Mouse (Mus musculus) intestine, postnatal 0 days (tissue): ENCODE measurements at regions not wholly inside any gene's neighbourhood (a gene's known extent, or its start where the extent isn't known, plus 50 kb on each side); places are given as distances from the start of the nearest gene placed in this dataset. TPM values are rescaled to one million over a fixed set of nuclear protein-coding genes. Genes with fewer than 3 reads are reported as not detected.

Experiments used
- ATAC-seq: fragments of 200-750 bp; cut with Nextera tagmentation; 2 replicates; pipeline ENCODE4 v1.8.0; 2017; ENCODE audit warnings: mild to moderate bottlenecking, moderate TSS enrichment, moderate library complexity
- H3K27ac ChIP-seq: fragments of 300-500 bp; sonication (generic); 2 replicates; pipeline ENCODE4 v1.5.1; 2014; ENCODE audit warnings: mild to moderate bottlenecking, low read depth, low read length, moderate library complexity
- H3K27me3 ChIP-seq: fragments of 300-500 bp; sonication (generic); replicated peaks from 2 replicates; pipeline ENCODE4 v1.6.1; 2014; ENCODE audit warnings: low read length, mixed read lengths; ENCODE audit not compliant: control insufficient read depth, insufficient read depth
- H3K36me3 ChIP-seq: fragments of 300-500 bp; sonication (generic); 2 replicates; pipeline ENCODE4 v1.6.1; 2014; ENCODE audit warnings: mild to moderate bottlenecking, moderate library complexity; ENCODE audit not compliant: control insufficient read depth, insufficient read depth
- H3K4me1 ChIP-seq: fragments of 300-500 bp; sonication (generic); replicated peaks from 2 replicates; pipeline ENCODE4 v1.6.1; 2014; ENCODE audit warnings: antibody characterized with exemption, low read length, mixed read lengths; ENCODE audit not compliant: control insufficient read depth, insufficient read depth
- H3K4me2 ChIP-seq: fragments of 300-500 bp; sonication (generic); replicated peaks from 2 replicates; pipeline ENCODE4 v1.6.1; 2014; ENCODE audit warnings: low read depth, mild to moderate bottlenecking, moderate library complexity
- H3K4me3 ChIP-seq: fragments of 300-500 bp; sonication (generic); 2 replicates; pipeline ENCODE4 v1.5.1; 2014; ENCODE audit warnings: low read depth, low read length
- H3K9ac ChIP-seq: fragments of 300-500 bp; sonication (generic); 2 replicates; pipeline ENCODE4 v1.6.1; 2014; ENCODE audit warnings: mild to moderate bottlenecking, low read depth, low read length
- H3K9me3 ChIP-seq: fragments of 300-500 bp; sonication (generic); 2 replicates; pipeline ENCODE4 v1.6.1; 2016; ENCODE audit warnings: mixed run types; ENCODE audit not compliant: control insufficient read depth
- CTCF ChIP-seq: sonication (generic); IDR thresholded peaks from 2 replicates; pipeline ENCODE4 v1.5.1; 2016; ENCODE audit warnings: low read depth, mild to moderate bottlenecking, control low read depth, antibody characterized with exemption, moderate library complexity
- WGBS: fragments of 180-500 bp; shearing (Covaris S2); extraction: QIAGEN DNeasy Blood & Tissue Kit; methylation state at CpG from one replicate; pipeline ENCODE4 v1.1.7; 2014; 5-methylcytosine and 5-hydroxymethylcytosine counted together
- microRNA-seq: library from miRNA; unstranded; fragments of <30 nt; microRNA quantifications from one replicate; pipeline ENCODE4, GENCODE M21; 2016

- Histone ChIP-seq H3K9me3 (no peaks in the 10 kb centered on the region), H3K9ac (no peak overlapping the region), H3K4me1 (no peaks in the 10 kb centered on the region), H3K27ac (no peak overlapping the region), H3K4me3 (no peak overlapping the region), H3K27me3 (no peaks in the 10 kb centered on the region), H3K4me2 (no peak overlapping the region), H3K36me3 (no peaks in the 10 kb centered on the region)
- no peak for TF ChIP-seq CTCF
- WGBS = 70% methylated on average over 2 of the region's 2 CpGs
- no peak for ATAC-seq
Measured at GRCm38 (mm10) chr7:77786801-77787200, 951.0 kb downstream of the Ntrk3 start.

DNA sequence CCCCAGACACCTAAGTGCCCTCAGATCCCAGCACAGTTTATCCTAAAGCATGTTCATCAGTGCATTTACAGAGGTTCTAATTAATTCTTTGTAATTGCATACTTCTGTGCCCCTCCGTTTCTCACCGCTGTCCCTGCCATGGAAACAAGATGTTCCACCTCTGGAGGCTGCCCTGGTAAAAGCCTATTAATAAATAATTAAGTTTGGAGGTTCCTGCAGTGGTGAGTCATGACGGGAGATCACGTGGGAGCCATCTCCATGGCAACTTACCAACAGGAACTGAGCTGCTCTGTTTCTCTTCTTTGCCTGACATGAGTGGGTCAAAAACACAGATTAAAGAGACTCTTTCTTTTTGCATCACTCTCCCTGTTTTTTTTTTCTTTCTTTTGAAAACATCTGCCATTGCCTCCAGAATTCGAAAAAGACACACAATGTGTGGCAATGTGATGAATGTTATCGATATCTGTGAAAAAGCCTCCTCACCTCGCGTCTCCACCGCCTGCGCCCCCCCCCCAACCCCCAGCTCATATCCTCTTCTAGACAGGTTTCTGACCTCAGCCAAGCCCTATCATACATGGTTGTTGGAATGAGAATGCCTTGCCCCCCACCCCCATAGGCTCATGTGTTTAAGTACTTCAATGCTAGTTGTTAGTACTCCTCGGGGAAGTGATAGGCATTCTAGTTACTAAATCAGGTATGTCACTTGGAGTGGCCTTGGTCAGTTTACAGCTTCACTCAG is 965.9 kb downstream of the Ntrk3 start:
- H3K27ac ChIP-seq = no peak overlapping the region
- ATAC-seq = no peak

GRCm38 (mm10) chr7:77738996-77739765 is 998.6 kb downstream of the Ntrk3 start:
- Histone ChIP-seq H3K4me2 (no peak overlapping the region), H3K9ac (no peak overlapping the region), H3K36me3 (no peaks in the 10 kb centered on the region), H3K4me3 (no peak overlapping the region), H3K9me3 (no peaks in the 10 kb centered on the region), H3K27ac (no peak overlapping the region), H3K4me1 (no peaks in the 10 kb centered on the region), H3K27me3 (no peaks in the 10 kb centered on the region)
- ATAC-seq = no peak
- no peak for TF ChIP-seq CTCF
- WGBS = 67% methylated on average over 4 of the region's 4 CpGs

More for the DNA sequence above, 965.9 kb downstream of the Ntrk3 start:
- Histone ChIP-seq H3K36me3 (no peaks in the 10 kb centered on the region), H3K4me3 (no peak overlapping the region), H3K9ac (no peak overlapping the region), H3K4me1 (no peaks in the 10 kb centered on the region), H3K4me2 (no peak overlapping the region), H3K27me3 (no peaks in the 10 kb centered on the region), H3K9me3 (no peaks in the 10 kb centered on the region)
- WGBS = 61% methylated on average over 11 of the region's 11 CpGs
- no peak for TF ChIP-seq CTCF

Small RNAs in the stretch of these regions (microRNA-seq; reads per million reads assigned to microRNA genes)
- gene Gm44358 = not detected
